Mouse (Mus musculus) thymus, adult 2 months (tissue): ENCODE data around the gene Slfn5.

Experiments
- CTCF ChIP-seq: fragments of 200-500 bp; IDR thresholded peaks from 2 replicates; pipeline ENCODE4 v1.5.1; 2012; ENCODE audit warnings: mild to moderate bottlenecking, control low read depth, low read length, moderate library complexity, borderline replicate concordance; ENCODE audit not compliant: control insufficient read depth, poor library complexity, insufficient read depth; ENCODE audit errors: extremely low read depth
- POLR2A ChIP-seq: fragments of 200-500 bp; IDR thresholded peaks from 2 replicates; pipeline ENCODE4 v1.6.1; 2012; ENCODE audit warnings: mild to moderate bottlenecking, low read length, control low read depth, moderate library complexity; ENCODE audit not compliant: control insufficient read depth, poor library complexity, insufficient read depth; ENCODE audit errors: extremely low read depth

DNA sequence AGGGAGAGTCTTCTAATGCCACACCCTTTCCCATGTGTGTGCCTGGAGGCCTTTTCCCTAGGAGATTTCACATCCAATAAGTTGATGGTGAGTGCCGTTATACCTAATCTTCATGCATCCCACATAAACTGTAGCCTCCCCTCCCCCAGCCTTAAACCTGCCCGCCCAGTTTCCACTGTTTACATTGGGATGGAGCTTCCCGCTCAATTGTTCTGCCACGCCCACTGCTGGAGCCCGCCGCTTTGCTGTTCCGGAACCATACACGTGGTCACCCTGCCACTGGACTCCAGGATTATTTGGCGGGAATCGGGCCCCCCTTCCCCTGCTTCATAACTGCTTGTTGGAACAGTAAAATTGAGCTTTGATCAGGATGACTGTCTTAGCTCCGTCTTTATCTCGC, 38.2 kb downstream of the Slfn5 start:
- TF ChIP-seq CTCF (no peak), POLR2A (no peak)
